Mouse (Mus musculus): ENCODE data around the gene Trank1. TPM values are rescaled to one million over a fixed set of nuclear protein-coding genes. Genes with fewer than 3 reads are reported as not detected.

Gene Trank1
- polyA plus RNA-seq, 1 experiment from 2014 or later: 0.39 TPM

DNA sequence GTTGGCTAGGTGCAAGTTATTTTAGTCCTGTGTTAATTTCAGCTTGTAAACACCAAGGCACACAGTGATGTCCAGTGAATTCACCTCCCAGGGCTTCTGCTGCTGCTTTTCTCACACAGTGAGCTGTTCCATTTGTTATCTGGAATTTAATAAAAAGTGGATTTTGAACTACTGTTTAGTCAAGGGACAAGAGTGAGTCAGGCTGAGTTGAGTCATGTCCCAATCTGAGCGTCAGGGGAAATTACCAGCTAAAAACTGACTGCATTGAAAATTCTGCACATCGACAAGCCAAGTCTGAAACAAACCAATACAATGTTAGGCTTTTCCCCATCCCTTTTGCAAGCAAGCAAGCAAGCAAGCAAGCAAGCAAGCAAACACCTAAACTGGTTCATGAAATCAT is 13.3 kb downstream of the Trank1 start:
- 68% methylated on average over 2 of the region's 2 CpGs for WGBS
- ATAC-seq: no peak

DNA sequence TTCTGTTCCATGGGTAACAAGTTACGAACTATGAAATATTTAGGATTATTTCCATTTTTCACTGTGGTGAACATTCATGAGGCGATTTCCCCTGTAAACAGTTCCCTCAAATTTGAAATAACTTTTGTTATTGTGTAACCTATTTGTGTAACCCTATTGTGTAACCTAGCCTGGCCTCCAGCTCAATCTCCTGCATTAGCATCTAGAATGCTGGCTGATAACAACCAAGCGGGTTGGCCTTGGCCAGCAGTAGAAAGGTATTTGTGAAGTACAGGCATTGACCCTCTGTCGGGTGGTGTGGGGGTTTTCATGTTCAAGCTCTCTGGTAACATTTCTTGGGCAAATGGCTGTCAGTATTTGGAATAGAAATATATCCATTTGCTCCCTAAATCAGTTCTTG is 18.3 kb downstream of the Trank1 start:
- no peak for ATAC-seq
- 83% methylated on average over 4 of the region's 4 CpGs for WGBS

More for the DNA sequence above, 13.3 kb downstream of the Trank1 start:
- H3K36me3 ChIP-seq (ENCODE audit: control insufficient read depth, insufficient read depth): no peaks in the 10 kb centered on the region
- no peak overlapping the region for H3K4me2 ChIP-seq (replicated peaks; ENCODE audit: low read depth)
- H3K9me3 ChIP-seq (ENCODE audit: control insufficient read depth): no peaks in the 10 kb centered on the region
- TF ChIP-seq CTCF (IDR thresholded peaks at IDR 0.05; ENCODE audit: low read depth): no peak
- H3K9ac ChIP-seq (ENCODE audit: low read depth, low read length): no peak overlapping the region
- no peak overlapping the region for H3K4me3 ChIP-seq (ENCODE audit: low read depth, low read length)
- H3K27ac ChIP-seq (ENCODE audit: low read depth, low read length): no peak overlapping the region
- H3K27me3 ChIP-seq (replicated peaks; ENCODE audit: control insufficient read depth, insufficient read depth, low read length): 0 out of 2 replicates have a peak, but pooled peaks cover 1% of the 10 kb centered on the region
- H3K4me1 ChIP-seq (replicated peaks; ENCODE audit: control insufficient read depth, insufficient read depth, low read length): no peaks in the 10 kb centered on the region

DNA sequence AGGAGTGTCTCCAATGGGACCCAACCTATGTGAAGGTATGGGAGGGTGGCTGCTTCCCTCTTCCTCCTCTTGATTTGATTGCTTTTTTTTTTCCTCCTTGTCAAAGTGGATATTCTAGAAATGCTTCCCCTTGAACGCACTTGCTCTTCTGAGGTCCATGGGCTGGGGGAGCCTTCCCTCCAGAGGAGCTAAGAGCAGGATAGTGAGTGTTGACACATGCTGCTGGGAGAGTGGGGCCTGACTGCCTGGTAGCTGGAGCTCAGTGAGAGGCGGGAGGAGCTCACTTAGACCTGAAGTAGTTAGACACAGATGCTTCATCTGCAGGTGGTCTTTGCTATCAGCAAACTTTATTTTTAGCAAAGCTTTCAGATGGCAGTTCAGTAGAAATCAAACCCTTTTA is 22.3 kb downstream of the Trank1 start:
- no peak overlapping the region for H3K4me2 ChIP-seq (replicated peaks; ENCODE audit: low read depth)
- no peaks in the 10 kb centered on the region for H3K27me3 ChIP-seq (replicated peaks; ENCODE audit: control insufficient read depth, insufficient read depth, low read length)
- ATAC-seq: no peak
- H3K4me3 ChIP-seq (ENCODE audit: low read depth, low read length): no peak overlapping the region
- TF ChIP-seq CTCF (IDR thresholded peaks at IDR 0.05; ENCODE audit: low read depth): no peak
- 48% methylated on average over 2 of the region's 2 CpGs for WGBS
- no peaks in the 10 kb centered on the region for H3K9me3 ChIP-seq (ENCODE audit: control insufficient read depth)
- H3K27ac ChIP-seq (ENCODE audit: low read depth, low read length): no peak overlapping the region
- H3K4me1 ChIP-seq (replicated peaks; ENCODE audit: control insufficient read depth, insufficient read depth, low read length): no peaks in the 10 kb centered on the region
- H3K9ac ChIP-seq (ENCODE audit: low read depth, low read length): no peak overlapping the region
- no peaks in the 10 kb centered on the region for H3K36me3 ChIP-seq (ENCODE audit: control insufficient read depth, insufficient read depth)

More for the DNA sequence above, 18.3 kb downstream of the Trank1 start:
- Histone ChIP-seq H3K27me3 (replicated peaks; ENCODE audit: control insufficient read depth, insufficient read depth, low read length) (no peaks in the 10 kb centered on the region), H3K4me1 (replicated peaks; ENCODE audit: control insufficient read depth, insufficient read depth, low read length) (no peaks in the 10 kb centered on the region), H3K9ac (ENCODE audit: low read depth, low read length) (no peak overlapping the region), H3K4me2 (replicated peaks; ENCODE audit: low read depth) (no peak overlapping the region), H3K4me3 (ENCODE audit: low read depth, low read length) (no peak overlapping the region), H3K36me3 (ENCODE audit: control insufficient read depth, insufficient read depth) (no peaks in the 10 kb centered on the region), H3K9me3 (ENCODE audit: control insufficient read depth) (no peaks in the 10 kb centered on the region), H3K27ac (ENCODE audit: low read depth, low read length) (no peak overlapping the region)
- TF ChIP-seq CTCF (IDR thresholded peaks at IDR 0.05; ENCODE audit: low read depth): no peak

- no peak for TF ChIP-seq CTCF (IDR thresholded peaks at IDR 0.05; ENCODE audit: low read depth)
- Histone ChIP-seq H3K4me3 (ENCODE audit: low read depth, low read length) (no peak overlapping the region), H3K4me1 (replicated peaks; ENCODE audit: control insufficient read depth, insufficient read depth, low read length) (no peaks in the 10 kb centered on the region), H3K9ac (ENCODE audit: low read depth, low read length) (no peak overlapping the region), H3K27ac (ENCODE audit: low read depth, low read length) (no peak overlapping the region), H3K36me3 (ENCODE audit: control insufficient read depth, insufficient read depth) (no peaks in the 10 kb centered on the region), H3K4me2 (replicated peaks; ENCODE audit: low read depth) (no peak overlapping the region), H3K9me3 (ENCODE audit: control insufficient read depth) (no peaks in the 10 kb centered on the region), H3K27me3 (replicated peaks; ENCODE audit: control insufficient read depth, insufficient read depth, low read length) (no peaks in the 10 kb centered on the region)
- 72% methylated on average over 4 of the region's 4 CpGs for WGBS
- no peak for ATAC-seq
Observed at GRCm38 (mm10) chr9:111334555-111335164, 23.1 kb downstream of the Trank1 start.

DNA sequence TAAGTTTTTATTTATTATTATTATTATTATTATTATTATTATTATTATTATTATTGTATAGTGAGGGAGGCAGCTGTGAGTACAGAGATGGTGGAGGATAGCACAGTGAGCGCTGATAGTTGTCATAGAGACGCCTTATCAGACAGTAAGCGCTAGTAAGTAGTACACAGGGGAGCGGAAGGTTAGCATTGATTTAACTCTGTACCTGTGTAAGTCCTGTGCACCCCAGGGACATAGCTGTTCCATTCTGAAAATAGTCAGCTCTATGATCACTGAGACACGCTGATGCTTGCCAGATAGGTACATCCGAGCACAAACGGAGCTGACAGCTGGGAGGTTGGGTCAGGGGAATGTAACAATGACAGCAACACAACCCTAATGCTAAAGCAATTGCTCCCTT is 39.7 kb downstream of the Trank1 start:
- Histone ChIP-seq H3K9me3 (ENCODE audit: control insufficient read depth) (no peaks in the 10 kb centered on the region), H3K4me1 (replicated peaks; ENCODE audit: control insufficient read depth, insufficient read depth, low read length) (no peaks in the 10 kb centered on the region)
- no peak for ATAC-seq

GRCm38 (mm10) chr9:111351641-111352040 is 40.1 kb downstream of the Trank1 start:
- Histone ChIP-seq H3K9me3 (ENCODE audit: control insufficient read depth) (no peaks in the 10 kb centered on the region), H3K27me3 (replicated peaks; ENCODE audit: control insufficient read depth, insufficient read depth, low read length) (no peaks in the 10 kb centered on the region), H3K9ac (ENCODE audit: low read depth, low read length) (no peak overlapping the region), H3K4me1 (replicated peaks; ENCODE audit: control insufficient read depth, insufficient read depth, low read length) (no peaks in the 10 kb centered on the region), H3K27ac (ENCODE audit: low read depth, low read length) (no peak overlapping the region), H3K36me3 (ENCODE audit: control insufficient read depth, insufficient read depth) (no peaks in the 10 kb centered on the region), H3K4me2 (replicated peaks; ENCODE audit: low read depth) (no peak overlapping the region), H3K4me3 (ENCODE audit: low read depth, low read length) (no peak overlapping the region)
- 29% methylated on average over 1 of the region's 1 CpGs for WGBS
- no peak for ATAC-seq
- TF ChIP-seq CTCF (IDR thresholded peaks at IDR 0.05; ENCODE audit: low read depth): no peak

More for the DNA sequence above, 39.7 kb downstream of the Trank1 start:
- Histone ChIP-seq H3K36me3 (ENCODE audit: control insufficient read depth, insufficient read depth) (no peaks in the 10 kb centered on the region), H3K4me3 (ENCODE audit: low read depth, low read length) (no peak overlapping the region), H3K27ac (ENCODE audit: low read depth, low read length) (no peak overlapping the region), H3K27me3 (replicated peaks; ENCODE audit: control insufficient read depth, insufficient read depth, low read length) (no peaks in the 10 kb centered on the region), H3K9ac (ENCODE audit: low read depth, low read length) (no peak overlapping the region), H3K4me2 (replicated peaks; ENCODE audit: low read depth) (no peak overlapping the region)
- no peak for TF ChIP-seq CTCF (IDR thresholded peaks at IDR 0.05; ENCODE audit: low read depth)
- 46% methylated on average over 7 of the region's 7 CpGs for WGBS
